Mouse (Mus musculus) embryonic fibroblast, embryonic 13.5 days (primary cell): ENCODE measurements at regions not wholly inside any gene's neighbourhood (a gene's known extent, or its start where the extent isn't known, plus 50 kb on each side); places are given as distances from the start of the nearest gene placed in this dataset.

ENCODE experiments used
- CTCF ChIP-seq: IDR thresholded peaks from 2 replicates; pipeline ENCODE4 v1.5.1; 2011; ENCODE audit warnings: mild to moderate bottlenecking, control low read depth, low read length, moderate library complexity, borderline replicate concordance; ENCODE audit not compliant: insufficient read depth
- POLR2A ChIP-seq: IDR thresholded peaks from 2 replicates; pipeline ENCODE4 v1.6.1; 2011; ENCODE audit warnings: low read depth, mild to moderate bottlenecking, control low read depth, low read length, moderate library complexity

- TF ChIP-seq CTCF, result no peak
- no peak for TF ChIP-seq POLR2A
Measured at GRCm38 (mm10) chr1:152287566-152288490, 98.7 kb downstream of the Tsen15 start.
